Mouse (Mus musculus) myocyte (in vitro differentiated cells): ENCODE measurements at regions not wholly inside any gene's neighbourhood (a gene's known extent, or its start where the extent isn't known, plus 50 kb on each side); places are given as distances from the start of the nearest gene placed in this dataset.

Experiments
- MAX ChIP-seq: IDR thresholded peaks from one replicate; pipeline ENCODE4 v1.6.1; 2011; ENCODE audit warnings: low read depth, mild to moderate bottlenecking, control low read depth
- MYOD1 ChIP-seq, 3 experiments: IDR thresholded peaks; one replicate each; pipeline ENCODE4 v1.6.1; 2011; ENCODE audit warnings: control low read depth in 2 of 3, low read depth in 2 of 3, mild to moderate bottlenecking in 2 of 3, moderate library complexity in 1 of 3; ENCODE audit not compliant: insufficient read length in 2 of 3, control insufficient read depth in 1 of 3
- MYOG ChIP-seq, 3 experiments: IDR thresholded peaks; one replicate each; pipeline ENCODE4 v1.6.1; 2011; ENCODE audit warnings: control low read depth in 2 of 3, low read depth in 2 of 3, mild to moderate bottlenecking in 2 of 3; ENCODE audit not compliant: insufficient read length in 2 of 3, control insufficient read depth in 1 of 3, insufficient read depth in 1 of 3
- POLR2A ChIP-seq: IDR thresholded peaks from one replicate; pipeline ENCODE4 v1.6.1; 2011; ENCODE audit warnings: low read depth, mild to moderate bottlenecking, control low read depth, moderate library complexity; ENCODE audit not compliant: insufficient read length
- POLR2AphosphoS2 ChIP-seq: IDR thresholded peaks from one replicate; pipeline ENCODE4 v1.6.1; 2011; ENCODE audit warnings: low read depth, control low read depth; ENCODE audit not compliant: insufficient read length
- REST ChIP-seq: IDR thresholded peaks from one replicate; pipeline ENCODE4 v1.6.1; 2011; ENCODE audit warnings: mild to moderate bottlenecking, control low read depth, moderate library complexity; ENCODE audit not compliant: insufficient read depth, insufficient read length
- SRF ChIP-seq: IDR thresholded peaks from one replicate; pipeline ENCODE4 v1.6.1; 2011; ENCODE audit warnings: low read depth; ENCODE audit not compliant: control insufficient read depth, insufficient read length
- TCF12 ChIP-seq: IDR thresholded peaks from one replicate; pipeline ENCODE4 v1.6.1; 2011; ENCODE audit warnings: mild to moderate bottlenecking, control low read depth; ENCODE audit not compliant: poor library complexity, insufficient read depth, severe bottlenecking

GRCm38 (mm10) chr13:114604037-114604694 lies 145.4 kb upstream of the Fst start:
- TF ChIP-seq POLR2AphosphoS2 (no peak), MYOD1 (IDR thresholded peaks at IDR 0.05; ENCODE audit: control insufficient read depth in 1 of 3, insufficient read length in 2 of 3, low read depth in 2 of 3) (no peak), SRF (no peak), TCF12 (no peak), POLR2A (no peak), MAX (no peak), REST (no peak), MYOG (IDR thresholded peaks at IDR 0.05; ENCODE audit: control insufficient read depth in 1 of 3, insufficient read depth in 1 of 3, insufficient read length in 2 of 3, low read depth in 2 of 3) (no peak)
